Mouse (Mus musculus) brain, adult 2 months (tissue): ENCODE measurements around the gene Cdca7.

ENCODE experiments used
- DNase-seq: peaks from one replicate; pipeline ENCODE4 v3.0.0; 2011; ENCODE audit warnings: low read depth, low spot score

Cdca7 gene

DNA sequence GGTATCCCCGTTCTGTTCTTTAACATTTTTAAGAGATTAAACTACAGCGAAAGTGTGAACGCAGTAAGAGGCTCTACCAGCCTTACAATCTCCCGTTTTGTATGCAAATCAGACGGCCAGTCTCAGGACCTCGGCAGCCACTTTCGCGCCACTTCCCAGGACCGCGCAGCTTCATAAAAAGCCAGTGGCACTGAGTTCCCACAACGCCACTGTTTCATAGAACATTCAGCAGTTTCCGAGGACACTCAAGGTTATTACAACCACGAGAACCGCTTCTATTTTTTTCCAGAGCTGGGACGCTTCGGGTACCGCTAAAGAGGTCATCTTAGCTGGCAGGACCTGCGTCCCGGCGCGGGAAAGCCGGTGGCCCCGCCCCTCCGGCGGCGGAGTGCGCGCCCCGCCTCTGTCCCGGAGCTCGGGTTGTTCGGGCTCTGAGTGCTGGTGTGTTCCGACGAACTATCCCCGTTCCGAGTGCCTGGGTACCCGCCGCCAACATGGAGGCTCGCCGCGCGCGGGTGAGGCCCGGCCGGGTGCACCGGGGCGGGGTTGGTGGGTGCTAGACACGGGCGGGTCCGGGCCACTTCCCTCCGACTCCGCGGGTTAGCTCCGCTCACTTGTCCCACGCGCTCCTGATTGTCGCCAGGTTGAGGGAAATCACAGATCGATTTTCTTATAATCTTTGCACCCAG, at the start of gene Cdca7:
Gene Cdca7 (plus strand): TSS at position 363 of the 689 bp plus-strand sequence.
- DNase-seq: peak; percentile 53

DNA sequence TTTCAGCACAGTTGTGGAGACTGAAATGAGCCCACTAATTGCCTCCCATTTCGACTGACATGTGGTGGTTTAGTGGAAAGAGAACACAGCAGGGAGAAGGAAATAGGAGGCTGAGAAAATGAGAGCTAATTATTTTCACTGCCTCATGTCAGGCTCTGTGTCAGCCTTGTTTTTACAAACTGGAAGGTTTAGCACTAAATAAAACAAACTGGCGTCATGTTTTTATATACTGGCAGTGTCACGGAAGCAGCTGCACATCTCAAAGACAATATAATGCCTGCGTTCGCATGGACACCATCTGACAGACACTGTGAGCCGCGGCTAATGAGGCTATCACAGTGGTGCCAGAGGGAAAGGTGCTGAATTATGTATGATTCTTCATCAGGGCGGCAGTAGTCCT, 49.2 kb upstream of the Cdca7 start:
- peak; percentile 74 for DNase-seq

DNA sequence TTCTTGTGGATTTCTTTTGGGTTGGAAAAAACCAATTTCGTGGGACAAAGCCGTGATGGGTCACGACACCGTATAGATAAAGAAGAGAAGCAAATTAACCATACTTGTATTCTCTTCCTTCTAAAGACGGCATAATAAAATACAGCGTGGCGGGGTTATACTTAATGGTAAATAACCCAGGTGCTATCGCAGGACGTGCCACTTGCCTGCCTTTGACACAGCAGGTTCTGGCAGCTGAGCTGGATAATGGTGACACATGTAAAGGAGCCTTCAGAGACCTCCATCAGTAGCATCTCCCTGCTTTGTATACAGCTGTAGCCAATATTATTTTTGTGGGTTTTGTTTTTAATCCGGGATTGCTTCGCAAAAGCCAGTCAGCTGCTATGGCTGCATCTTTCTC, 48.7 kb upstream of the Cdca7 start:
- no peak for DNase-seq

DNA sequence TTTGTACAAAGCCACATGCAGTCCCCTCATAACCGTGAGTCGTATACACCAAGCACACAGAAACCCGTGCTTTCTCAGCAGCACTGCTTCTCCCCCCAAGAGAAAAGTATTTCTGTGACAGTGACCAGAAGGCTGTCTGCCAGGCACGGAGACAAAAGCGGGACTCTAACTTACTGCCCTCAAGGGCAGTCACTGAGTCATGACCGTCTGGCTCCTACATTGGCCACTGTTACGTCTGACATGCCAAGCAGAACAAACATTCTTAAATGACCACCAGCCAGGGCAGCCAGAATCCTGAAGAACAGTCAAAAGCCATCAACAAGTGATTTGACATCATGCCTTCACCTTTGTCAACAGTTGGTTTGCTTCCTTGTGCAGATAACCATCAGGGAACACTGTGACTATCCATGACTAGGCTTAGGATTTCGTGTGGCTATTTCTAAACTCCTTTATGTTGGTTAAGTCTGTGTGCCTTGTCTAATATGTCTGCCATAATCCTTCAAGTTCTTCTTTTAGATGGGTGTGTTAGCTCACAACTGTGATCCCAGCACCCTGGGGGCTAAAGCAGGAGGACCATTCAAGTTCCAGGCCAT, 36.9 kb upstream of the Cdca7 start:
- DNase-seq: no peak

DNA sequence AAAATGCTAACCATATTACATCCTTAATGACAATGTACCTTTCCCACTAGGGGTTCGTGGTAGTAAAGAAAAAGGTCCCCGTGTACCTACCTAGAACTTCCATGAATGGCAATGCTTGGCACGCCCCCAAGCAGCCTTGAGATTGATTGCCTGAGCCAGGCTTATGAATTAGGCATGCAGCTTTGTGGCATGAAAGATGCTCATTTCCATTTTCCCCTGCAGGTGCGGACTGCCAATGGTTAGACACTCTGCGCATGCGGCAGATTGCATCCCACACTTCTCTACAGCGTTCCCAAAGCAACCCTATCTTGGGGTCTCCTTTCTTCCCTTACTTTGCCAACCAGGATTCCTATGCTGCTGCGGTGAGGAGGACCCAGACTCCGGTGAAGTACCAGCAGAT, 34.9 kb upstream of the Cdca7 start:
- DNase-seq: peak; percentile 26

DNA sequence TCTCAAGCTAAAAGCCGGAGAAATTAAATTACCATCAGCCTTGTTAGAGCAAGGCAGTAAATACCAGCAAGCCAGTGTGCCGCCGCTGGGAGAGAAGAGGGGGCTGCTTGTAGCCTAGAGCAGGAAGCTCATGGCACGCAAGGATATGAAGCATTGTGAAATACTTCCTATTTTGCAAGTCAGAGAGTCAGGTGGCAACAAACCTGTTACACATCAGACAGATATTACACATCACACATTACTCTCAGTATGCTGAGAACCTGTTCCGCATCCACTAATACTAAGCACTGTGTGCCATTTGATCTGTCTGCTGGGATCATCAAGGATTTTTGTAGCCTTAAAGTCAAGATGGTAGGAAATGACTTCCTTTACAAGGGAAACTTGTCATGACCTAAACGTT, 33.1 kb upstream of the Cdca7 start:
- DNase-seq: no peak

DNA sequence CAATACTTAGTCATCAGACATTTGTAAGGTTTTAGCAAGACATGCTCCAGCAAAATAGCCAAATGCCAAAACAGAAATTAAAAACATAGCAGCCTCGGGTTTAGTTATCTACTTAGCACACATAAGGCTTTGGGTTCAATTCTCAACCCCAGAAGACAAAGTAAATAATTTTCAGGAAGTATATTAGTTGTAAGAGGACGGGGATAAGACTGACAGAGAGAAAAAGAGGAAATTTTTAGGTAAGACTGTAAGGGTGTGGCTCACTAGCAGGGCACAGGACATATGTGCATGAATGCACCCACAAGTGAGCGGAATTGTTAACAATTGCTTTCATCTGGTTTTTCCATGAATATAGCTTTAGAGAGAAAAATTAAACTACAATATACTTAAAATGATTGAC, 32.0 kb upstream of the Cdca7 start:
- DNase-seq: no peak

DNA sequence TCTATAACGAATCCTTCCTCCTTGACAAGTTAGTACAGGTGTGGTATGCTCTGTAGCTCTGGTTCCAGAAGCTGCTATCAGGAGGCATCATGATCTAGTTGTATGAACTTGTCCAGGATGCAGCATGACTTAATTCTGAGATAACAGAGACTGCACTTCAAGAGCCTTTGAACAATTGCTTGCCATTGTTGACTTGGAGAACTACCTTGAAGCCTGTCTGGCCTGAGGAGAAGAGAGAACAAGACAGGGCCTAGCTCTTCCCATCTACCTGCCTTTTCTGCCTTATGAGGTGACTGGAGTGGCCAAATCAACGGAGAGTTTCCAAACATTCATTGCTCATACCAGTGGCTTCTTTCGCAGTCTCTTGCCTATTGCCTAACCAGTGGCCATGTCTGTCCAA, 29.9 kb upstream of the Cdca7 start:
- DNase-seq: no peak

DNA sequence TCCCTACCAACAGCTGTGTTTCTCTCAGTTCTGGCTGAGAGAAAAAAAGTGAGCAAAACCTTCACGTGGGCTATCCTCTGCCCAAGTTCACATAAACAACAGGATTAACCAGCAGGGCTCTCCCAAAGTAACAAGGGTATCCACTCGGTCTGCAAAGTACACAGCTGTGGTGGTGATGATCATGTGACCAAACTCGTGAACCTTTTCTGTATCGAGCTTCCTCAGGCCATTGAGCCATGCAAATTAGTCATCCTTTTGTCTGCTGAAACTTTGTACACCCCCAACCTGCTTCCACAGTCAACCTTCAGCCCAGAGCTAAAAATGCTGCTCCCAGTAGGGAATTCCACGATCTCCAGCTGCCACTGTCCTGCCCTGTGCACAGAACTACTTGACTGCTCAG, 29.3 kb upstream of the Cdca7 start:
- peak; percentile 35 for DNase-seq

DNA sequence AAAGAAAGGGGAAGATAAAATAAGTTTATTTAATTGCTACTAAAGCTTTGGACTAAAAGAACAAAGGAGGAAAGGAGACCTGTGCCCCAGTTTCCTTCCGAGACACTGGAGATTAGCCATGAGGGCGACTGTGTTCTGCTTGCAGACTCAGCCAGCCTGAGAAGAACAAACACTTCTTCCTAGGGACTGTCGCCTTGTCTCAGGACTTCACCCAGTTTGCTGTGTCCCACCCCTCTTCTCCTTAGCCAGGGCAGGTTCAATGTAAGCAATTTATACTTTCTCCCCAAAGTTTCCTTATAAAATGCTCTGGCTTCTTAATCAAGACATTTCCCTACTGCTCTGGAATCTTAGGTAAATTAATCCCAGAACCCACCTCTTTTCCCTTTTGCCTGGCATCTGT, 22.4 kb upstream of the Cdca7 start:
- DNase-seq: no peak

DNA sequence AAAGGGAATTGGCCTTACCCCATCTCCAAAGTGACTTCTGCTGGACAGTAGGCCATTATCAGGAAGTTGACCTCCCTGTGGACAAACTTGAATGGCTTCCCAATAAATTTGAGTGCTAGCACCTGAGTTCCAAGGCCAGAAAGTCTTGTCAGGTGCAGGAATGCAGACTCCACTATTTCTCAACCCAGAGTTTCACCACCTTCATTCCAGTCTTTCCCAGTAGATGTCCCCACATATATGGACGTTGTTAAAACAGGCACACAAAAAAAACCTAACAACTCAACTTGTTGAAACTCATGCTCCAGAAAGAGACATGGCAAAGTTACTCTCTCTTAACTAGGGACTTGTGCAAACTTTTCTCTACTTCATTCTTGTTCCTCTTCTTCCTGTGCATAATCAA, 19.8 kb upstream of the Cdca7 start:
- DNase-seq: no peak

DNA sequence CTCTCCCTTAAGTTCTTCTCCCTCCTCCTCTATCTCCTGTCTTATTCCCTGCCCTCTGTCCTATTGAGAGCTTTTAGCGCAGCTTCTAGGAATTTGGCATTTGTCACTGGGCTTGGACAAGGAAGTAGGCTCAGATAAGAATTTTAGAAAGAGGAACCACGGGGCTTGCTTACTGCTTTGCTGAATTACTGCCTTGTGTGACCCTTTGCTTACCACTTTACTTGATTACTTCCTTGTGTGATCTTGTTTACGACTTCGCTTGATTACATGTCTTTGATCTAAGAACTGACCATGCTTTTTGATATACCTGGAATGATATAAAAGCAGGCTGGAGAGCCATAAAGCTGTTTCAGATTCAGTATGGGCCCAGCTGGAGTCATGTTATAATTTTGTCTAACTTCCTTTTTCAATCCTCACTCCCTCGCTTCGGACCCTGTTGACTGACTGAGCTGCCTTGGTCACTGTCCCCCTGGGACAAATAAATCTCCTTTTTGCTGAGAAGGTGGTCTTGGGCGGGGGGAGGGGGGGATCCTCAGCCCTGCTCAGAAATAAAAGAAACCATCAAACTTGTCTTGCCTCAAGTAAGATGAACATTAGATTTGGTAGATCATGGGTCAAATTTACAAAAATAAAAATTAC, 11.5 kb upstream of the Cdca7 start:
- no peak for DNase-seq

DNA sequence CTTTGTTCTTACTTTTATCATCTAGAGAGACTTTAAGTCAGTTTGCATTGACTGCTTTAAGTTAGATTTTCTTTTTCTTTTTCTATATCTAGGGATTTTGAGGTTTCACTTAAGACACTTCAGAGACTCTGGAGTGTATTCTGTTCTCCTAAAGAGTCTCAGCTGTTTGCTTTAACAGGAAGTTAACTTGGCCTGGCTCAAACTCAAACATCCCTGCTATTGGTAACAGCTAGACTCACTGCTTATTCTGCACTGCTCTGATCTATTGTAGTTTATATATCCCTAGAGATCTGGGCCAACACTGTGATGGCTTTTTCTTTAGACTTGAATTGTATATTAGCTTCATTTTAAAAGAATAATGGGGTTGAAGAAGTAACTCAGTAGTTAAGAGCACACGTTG, 8.4 kb upstream of the Cdca7 start:
- DNase-seq: no peak

DNA sequence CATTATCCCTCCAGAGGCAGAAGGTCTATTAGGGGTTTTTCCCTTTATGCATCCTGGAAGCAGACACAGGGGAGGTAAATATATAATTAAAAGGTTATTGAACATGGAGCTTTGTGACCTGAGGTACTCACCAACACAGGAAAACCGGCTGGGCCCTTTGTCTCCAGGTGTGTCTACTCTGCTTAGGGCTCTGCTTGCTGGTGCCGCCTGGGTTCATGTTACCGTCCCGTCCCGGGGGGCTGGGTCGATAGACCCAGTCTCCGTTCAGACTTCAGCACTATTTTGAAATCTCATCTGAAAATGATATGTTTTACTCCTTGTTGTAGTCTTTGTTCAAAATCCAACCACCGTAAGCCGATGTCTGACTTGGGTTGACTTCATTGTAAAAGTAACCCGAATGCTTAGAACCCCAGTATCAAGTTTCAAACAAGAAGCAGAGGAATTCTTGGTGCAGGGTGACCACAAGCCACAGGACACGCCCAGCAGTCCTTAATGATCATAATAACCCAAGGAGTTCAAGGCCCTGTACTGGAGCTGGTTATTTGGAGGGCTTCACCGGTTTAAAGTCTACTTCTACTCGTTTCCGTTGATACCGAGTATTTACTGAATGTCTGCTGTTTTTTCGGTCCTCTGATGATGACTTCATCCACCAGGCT, 4.4 kb upstream of the Cdca7 start:
- DNase-seq: no peak

DNA sequence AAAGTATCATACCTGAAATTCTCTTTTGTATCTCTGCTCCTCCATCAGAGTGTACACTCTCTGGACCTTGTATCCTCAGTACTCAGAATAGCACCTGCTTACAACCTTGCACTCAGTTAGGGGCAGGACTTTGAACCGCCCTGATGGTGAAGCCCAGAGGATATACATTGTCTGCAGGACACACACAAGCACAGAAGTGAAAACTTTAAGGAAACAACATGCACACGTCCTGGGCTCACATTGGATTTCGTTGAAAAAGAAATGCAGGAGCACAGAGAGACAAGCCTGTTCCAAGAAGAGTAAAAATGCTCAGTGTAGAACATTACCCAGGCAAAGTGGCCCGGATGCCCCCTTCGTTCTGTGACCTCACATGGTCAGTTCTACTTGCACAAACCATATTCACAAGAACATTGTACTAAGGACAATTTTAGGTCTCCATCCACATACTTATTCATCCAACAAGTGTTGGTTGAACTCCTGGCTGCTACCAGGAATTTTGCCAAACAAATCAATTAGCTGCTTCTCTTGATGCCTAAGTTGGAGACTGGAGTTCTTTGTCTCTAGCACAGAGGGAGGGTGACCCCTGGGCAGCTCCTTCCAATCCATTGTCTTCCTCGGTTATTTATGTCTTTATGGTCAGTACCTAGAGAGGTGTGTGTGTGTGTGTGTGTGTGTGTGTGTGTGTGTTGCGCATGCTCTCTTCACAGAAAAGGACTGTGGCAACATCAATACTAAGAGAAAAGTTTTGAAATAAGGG, 1.2 kb upstream of the Cdca7 start:
- no peak for DNase-seq

DNA sequence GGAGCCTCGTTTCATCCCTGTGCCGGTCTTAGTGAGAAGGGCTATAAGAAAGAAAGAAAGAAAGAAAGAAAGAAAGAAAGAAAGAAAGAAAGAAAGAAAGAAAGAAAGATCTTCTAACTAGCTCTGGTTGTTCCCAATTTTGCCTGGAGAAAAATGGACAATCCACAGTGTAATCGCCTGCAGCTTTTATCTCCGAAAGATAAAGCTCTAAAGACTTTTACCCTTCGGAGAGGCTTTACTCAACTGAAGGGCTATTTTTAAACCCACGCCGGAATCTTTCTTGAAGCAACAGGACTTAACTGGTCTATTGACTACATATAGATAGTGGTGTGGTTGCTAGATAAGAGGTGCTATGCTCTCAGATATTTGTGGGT, 549 bp upstream of the Cdca7 start:
- no peak for DNase-seq

DNA sequence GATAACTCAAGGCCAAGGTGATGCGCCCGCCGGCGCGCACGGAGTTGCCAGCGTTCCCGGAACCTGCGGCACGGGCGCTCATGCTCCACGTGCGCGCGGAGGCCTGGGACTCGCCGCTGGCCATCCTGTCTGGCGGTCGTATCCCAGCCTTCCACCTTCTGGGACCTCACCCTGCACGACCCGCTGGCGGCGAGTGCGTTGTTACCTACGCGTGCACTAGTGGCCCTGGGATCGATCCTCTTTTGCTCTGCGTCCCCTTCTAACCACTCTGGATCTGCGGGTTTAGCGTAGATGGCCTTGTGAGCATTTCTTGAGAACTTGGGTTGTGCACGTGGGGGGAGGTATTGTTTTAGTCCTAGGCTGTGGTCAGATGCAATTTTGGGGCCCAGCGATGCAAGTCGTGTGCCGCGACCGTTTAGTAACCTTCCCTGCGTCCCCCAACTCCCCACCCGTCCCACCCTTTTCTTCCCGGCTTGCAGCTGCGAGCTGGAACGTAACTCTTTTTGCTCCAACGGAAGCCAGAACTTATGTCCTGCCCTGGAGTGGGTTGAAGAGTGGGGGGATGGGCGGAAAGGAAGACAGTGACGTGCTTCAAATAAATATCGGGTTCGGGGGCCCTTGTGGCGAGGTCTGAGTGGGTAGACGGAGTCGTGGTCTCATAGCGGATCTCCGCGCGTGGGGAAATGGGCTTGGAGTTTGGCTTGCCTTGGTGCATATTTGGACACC, 690 bp downstream of the Cdca7 start:
- DNase-seq: peak; percentile 16

DNA sequence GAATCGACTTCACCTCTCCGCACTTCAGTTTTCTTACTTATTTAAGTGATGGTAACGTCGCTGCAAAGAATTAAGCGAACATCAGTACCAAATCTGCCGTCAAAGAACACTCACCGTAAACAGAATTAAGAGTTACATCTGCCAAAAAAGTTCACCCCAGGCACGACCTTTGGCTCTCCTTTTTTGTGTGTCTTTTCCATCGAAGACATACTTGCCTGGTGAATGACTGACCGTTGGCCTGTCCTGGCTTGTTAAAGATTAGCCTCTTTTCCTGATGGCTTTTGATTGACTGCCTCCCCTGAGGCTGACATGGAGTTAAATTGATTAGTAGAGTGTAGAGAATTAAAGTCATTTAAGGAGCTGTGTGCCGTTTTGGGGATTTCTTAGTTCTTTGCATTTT, 1.3 kb downstream of the Cdca7 start:
- DNase-seq: no peak

DNA sequence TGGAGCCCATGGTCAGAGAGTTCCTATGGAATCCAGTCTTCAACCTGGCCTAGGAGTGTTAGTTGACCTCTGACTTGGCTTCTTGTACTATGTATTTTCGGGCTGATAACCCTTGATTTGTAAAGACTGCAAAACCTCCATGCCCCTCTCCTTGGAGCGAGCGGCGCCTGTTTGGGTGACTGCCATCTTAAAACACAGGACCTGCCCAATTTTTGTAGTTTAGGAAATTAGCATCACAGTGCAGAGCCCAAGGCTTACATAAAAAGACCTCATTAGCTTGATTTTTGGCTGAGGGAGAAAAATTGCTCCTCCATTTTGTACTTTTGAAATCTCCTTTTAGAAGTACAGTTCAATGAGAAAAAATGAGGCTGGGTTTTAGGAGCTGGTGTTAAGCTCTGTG, 2.2 kb downstream of the Cdca7 start:
- no peak for DNase-seq

DNA sequence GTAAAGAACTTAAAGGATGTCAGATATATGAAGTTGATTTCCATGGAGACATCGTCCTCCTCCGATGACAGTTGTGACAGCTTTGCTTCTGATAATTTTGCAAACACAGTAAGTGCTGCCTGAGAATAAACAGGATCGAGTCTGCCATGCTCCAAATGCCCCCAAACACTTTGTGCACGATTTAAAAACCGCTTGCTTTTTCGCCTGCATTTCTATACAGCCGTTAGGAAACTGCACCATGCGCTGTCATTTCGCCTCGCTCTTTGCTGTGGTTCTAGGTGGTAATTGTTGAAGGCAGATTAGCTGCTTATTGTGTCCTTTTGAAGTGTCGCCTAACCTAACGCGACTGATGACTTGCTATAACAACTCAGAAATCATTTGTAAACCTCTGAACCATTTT, 3.0 kb downstream of the Cdca7 start:
- DNase-seq: no peak

DNA sequence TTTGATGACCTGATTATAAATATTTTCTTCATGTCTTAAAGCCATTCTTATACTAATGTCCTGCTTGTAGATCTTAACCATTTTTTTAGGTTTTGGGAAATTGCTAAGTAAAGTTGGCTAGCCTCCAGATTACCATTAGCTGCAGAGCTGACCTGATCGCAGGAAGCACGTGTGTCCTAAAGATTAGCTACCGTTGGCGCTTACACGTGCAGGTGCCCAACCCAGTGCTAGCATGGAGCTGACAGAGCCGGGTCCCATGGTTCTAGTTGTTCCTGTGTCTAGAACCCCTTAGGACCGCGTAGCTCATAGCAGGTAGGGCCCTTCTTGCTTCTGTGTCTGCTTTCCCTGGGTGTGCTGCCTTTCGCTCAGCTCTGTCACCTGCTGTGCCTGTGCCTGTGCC, 3.9 kb downstream of the Cdca7 start:
- no peak for DNase-seq

DNA sequence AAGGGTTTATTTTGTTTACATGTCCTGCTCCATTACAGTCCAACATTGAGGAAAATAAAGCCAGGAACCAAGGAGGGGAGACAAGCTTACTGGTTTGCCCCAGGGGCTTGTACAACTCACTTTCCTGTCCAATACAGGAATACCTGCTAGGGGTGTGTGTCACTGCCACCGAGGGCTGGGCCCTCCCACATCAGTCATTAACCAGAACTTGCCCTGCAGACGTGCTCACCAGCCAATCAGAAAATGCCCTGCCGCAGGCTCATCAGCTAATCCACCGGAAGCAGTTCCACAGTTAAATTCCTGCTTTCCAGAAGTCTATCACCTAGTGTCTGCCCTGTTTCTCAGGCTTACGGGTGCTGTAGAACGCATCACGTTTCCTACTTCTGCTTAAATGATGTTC, 15.7 kb downstream of the Cdca7 start:
- no peak for DNase-seq
